Mouse (Mus musculus): Measurements from ENCODE around the gene Fhdc1.

GRCm38 (mm10) chr3:84422340-84422739, 57.9 kb downstream of the Fhdc1 start:
- TF ChIP-seq CTCF (IDR thresholded peaks at IDR 0.05; ENCODE audit: control insufficient read depth, insufficient read depth, insufficient read length) (no peak), CEBPB (IDR thresholded peaks at IDR 0.05; ENCODE audit: low read depth) (no peak)
